In the genomic region with DNA sequence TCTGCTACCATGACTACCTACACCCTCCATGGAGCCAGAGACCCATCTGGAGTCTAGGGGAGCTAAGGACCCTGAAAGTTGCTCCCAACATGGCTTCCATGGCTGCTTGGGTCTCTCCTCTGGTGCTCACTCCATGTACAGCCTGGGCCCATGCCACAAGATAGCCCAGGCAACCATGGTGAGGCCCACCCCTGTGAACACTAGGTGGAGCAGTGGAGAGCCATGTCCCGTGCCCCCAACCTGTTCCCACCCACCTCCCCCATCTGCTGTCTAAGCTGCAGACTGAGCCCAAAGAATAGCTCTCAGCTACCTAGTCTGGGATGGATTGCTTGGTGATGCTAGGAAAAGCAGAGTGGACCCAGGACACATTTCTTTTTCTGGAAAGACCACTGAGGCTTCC, we compare ENCODE assay signal across 16 mouse cellular contexts. TPM values are rescaled to one million over a fixed set of nuclear protein-coding genes. Genes with fewer than 3 reads are reported as not detected.
DNase-seq lines count a peak whose midpoint lies in the region; ATAC-seq and TF ChIP-seq lines count a peak whose summit lies in the region.
"Had no signal": no experiment of that assay in that cellular context is flagged by ENCODE, and none has a peak within 500 bp of the region (broad histone marks: within the 10 kb centered on the region; RNA-seq: fewer than 3 reads in every experiment).

No protein-coding gene starts in this region.

- no peak overlapping the region for H3K9ac ChIP-seq in heart, adult 2 months (ENCODE audit: low read depth, low read length)
- no peak overlapping the region for H3K9ac ChIP-seq in lung, embryonic 14.5 days
- no peak overlapping the region for H3K9ac ChIP-seq in MEL (ENCODE audit: control insufficient read depth, low read depth, low read length, poor library complexity, severe bottlenecking)
- H3K9ac ChIP-seq: forebrain, postnatal 0 days; liver, embryonic 13.5 days had no signal

- H3K27me3 ChIP-seq in heart, adult 2 months (ENCODE audit: control insufficient read depth, insufficient read depth, low read length) = no peaks in the 10 kb centered on the region
- no peaks in the 10 kb centered on the region for H3K27me3 ChIP-seq in lung, embryonic 14.5 days (ENCODE audit: insufficient read depth, low read length)
- no peaks in the 10 kb centered on the region for H3K27me3 ChIP-seq in MEL (ENCODE audit: control insufficient read depth in 1 of 2, insufficient read depth in 2 of 2, low read length in 2 of 2)
- H3K27me3 ChIP-seq: liver, embryonic 13.5 days; megakaryocyte, embryonic 14.5 days had no signal

- H3K36me3 ChIP-seq in heart, adult 2 months (ENCODE audit: control insufficient read depth, insufficient read depth, low read length) = no peaks in the 10 kb centered on the region
- H3K36me3 ChIP-seq in lung, embryonic 14.5 days (ENCODE audit: insufficient read depth) = 0 out of 2 replicates have a peak, but pooled peaks cover 2% of the 10 kb centered on the region
- H3K36me3 ChIP-seq in MEL (ENCODE audit: control insufficient read depth in 1 of 2, insufficient read depth in 2 of 2, low read length in 2 of 2) = no peaks in the 10 kb centered on the region
- H3K36me3 ChIP-seq: liver, embryonic 13.5 days had no signal

- no peak for TF ChIP-seq RAD21 in MEL (IDR thresholded peaks at IDR 0.05; ENCODE audit: low read depth, low read length)

- intact Hi-C loops in heart, adult 2 months (cut with DNase I) = no loop called here

- no peak for TF ChIP-seq POLR2A in heart, adult 2 months (IDR thresholded peaks at IDR 0.05; ENCODE audit: insufficient read depth, low read depth, low read length)
- TF ChIP-seq POLR2A in lung, adult 2 months (IDR thresholded peaks at IDR 0.05; ENCODE audit: borderline replicate concordance, extremely low read depth, low read depth, low read length) = no peak
- TF ChIP-seq POLR2A in MEL (IDR thresholded peaks at IDR 0.05; ENCODE audit: control insufficient read depth in 1 of 2, insufficient read depth in 1 of 2, low read depth in 1 of 2, low read length in 2 of 2, poor library complexity in 1 of 2) = no peak

- 82% methylated on average over 1 of the region's 1 CpGs for WGBS in heart, adult 2 months
- WGBS in lung, embryonic 14.5 days = 25% methylated on average over 1 of the region's 1 CpGs
- WGBS in lung, adult 2 months = 56% methylated on average over 1 of the region's 1 CpGs

- no peaks in the 10 kb centered on the region for H3K9me3 ChIP-seq in lung, embryonic 14.5 days (ENCODE audit: low read depth, low read length)
- H3K9me3 ChIP-seq in MEL (replicated peaks; ENCODE audit: insufficient read depth, low read length) = no peaks in the 10 kb centered on the region
- H3K9me3 ChIP-seq: liver, embryonic 13.5 days had no signal

- no peak for TF ChIP-seq EP300 in heart, adult 2 months (IDR thresholded peaks at IDR 0.05; ENCODE audit: insufficient read depth, low read depth, low read length)
- TF ChIP-seq EP300 in MEL (IDR thresholded peaks at IDR 0.05; ENCODE audit: low read depth in 1 of 2, low read length in 2 of 2) = no peak

- no peak for DNase-seq in heart, adult 2 months
- DNase-seq in heart, postnatal 4 days = no peak
- DNase-seq in lung, embryonic 14.5 days = no peak
- DNase-seq in lung, adult 2 months = no peak
- no peak for DNase-seq in MEL (ENCODE audit: low read depth, low spot score)
- peak; percentile 51 for DNase-seq in thymus, postnatal 0 days (ENCODE audit: low spot score)
- DNase-seq in ovary, postnatal 14 days (ENCODE audit: low spot score) = no peak
- DNase-seq in left cerebral cortex, adult 9 months (ENCODE audit: low spot score in 2 of 2) = no peak
- DNase-seq: adrenal gland, postnatal 25 days; forebrain, postnatal 0 days; gastrocnemius, postnatal 25 days; heart, postnatal 10 days; liver, embryonic 13.5 days; right cerebral cortex, postnatal 4 days had no signal

- ATAC-seq in lung, embryonic 14.5 days (ENCODE audit: insufficient read depth) = no peak
- ATAC-seq: forebrain, postnatal 0 days had no signal

- H3K27ac ChIP-seq in heart, adult 2 months = no peak overlapping the region
- H3K27ac ChIP-seq in lung, embryonic 14.5 days (ENCODE audit: low read depth) = no peak overlapping the region
- no peak overlapping the region for H3K27ac ChIP-seq in MEL (ENCODE audit: control insufficient read depth, low read depth, low read length)
- H3K27ac ChIP-seq: liver, embryonic 13.5 days had no signal

- H3K4me1 ChIP-seq in heart, adult 2 months (ENCODE audit: control insufficient read depth, insufficient read depth, low read length) = no peaks in the 10 kb centered on the region
- H3K4me1 ChIP-seq in lung, embryonic 14.5 days (ENCODE audit: insufficient read depth) = no peaks in the 10 kb centered on the region
- no peaks in the 10 kb centered on the region for H3K4me1 ChIP-seq in lung, adult 2 months (ENCODE audit: control insufficient read depth, insufficient read depth, low read length)
- H3K4me1 ChIP-seq in MEL (ENCODE audit: control insufficient read depth in 1 of 2, insufficient read depth in 2 of 2, low read length in 2 of 2) = no peaks in the 10 kb centered on the region
- H3K4me1 ChIP-seq: liver, embryonic 13.5 days had no signal

- no peak overlapping the region for H3K4me3 ChIP-seq in heart, adult 2 months
- no peak overlapping the region for H3K4me3 ChIP-seq in lung, embryonic 14.5 days (ENCODE audit: low read depth, low read length)
- no peak overlapping the region for H3K4me3 ChIP-seq in lung, adult 2 months (replicated peaks; ENCODE audit: extremely low read depth, low read depth, low read length)
- no peak overlapping the region for H3K4me3 ChIP-seq in MEL (ENCODE audit: control insufficient read depth in 1 of 2, insufficient read depth in 1 of 2, low read depth in 2 of 2, low read length in 2 of 2)
- H3K4me3 ChIP-seq: liver, embryonic 13.5 days; megakaryocyte, embryonic 14.5 days; myocyte had no signal

- TF ChIP-seq CTCF in heart, adult 2 months (IDR thresholded peaks at IDR 0.05) = peak; percentile 34
- TF ChIP-seq CTCF in lung, embryonic 14.5 days (IDR thresholded peaks at IDR 0.05; ENCODE audit: low read depth) = 0 out of 2 replicates have a peak, but pooled peaks have one; percentile 2
- no peak for TF ChIP-seq CTCF in lung, adult 2 months (IDR thresholded peaks at IDR 0.05; ENCODE audit: insufficient read depth, low read length)
- peak in 2 of 3 experiments; percentile 7 to 20; a peak in 3 of 6 replicates for TF ChIP-seq CTCF in MEL (IDR thresholded peaks at IDR 0.05 in 2 of 3, conservative IDR thresholded peaks at IDR 0.05 in 1 of 3; ENCODE audit: control insufficient read depth in 1 of 3, insufficient read depth in 1 of 3, low read depth in 2 of 3, low read length in 3 of 3, poor library complexity in 1 of 3, severe bottlenecking in 1 of 3)

- no peaks in the 10 kb centered on the region for H3K79me2 ChIP-seq in heart, adult 2 months (replicated peaks; ENCODE audit: control insufficient read depth, insufficient read depth, low read length)
- no peaks in the 10 kb centered on the region for H3K79me2 ChIP-seq in MEL (ENCODE audit: control insufficient read depth, insufficient read depth, low read length, poor library complexity)

- H3K4me2 ChIP-seq in lung, embryonic 14.5 days = no peak overlapping the region
- H3K4me2 ChIP-seq: liver, embryonic 13.5 days had no signal

TF ChIP-seq in MEL, 35 proteins besides CTCF, POLR2A, EP300 and RAD21:
- no peak for TF ChIP-seq NELFE (IDR thresholded peaks at IDR 0.05; ENCODE audit: low read depth, low read length)

RNA-seq across cellular contexts. Expression of gene Cdh23, which starts 27.1 kb away (rescaled TPM):
- 1 to 10 TPM; 4.7 to 7.7 TPM for total RNA-seq in heart, adult 2 months (2021)
- 5.3 and 7.0 TPM in 2 replicates for polyA plus RNA-seq in heart, adult 2 months (2012; rRNA removed)
- 1 to 10 TPM; 4.0 to 4.4 TPM for total RNA-seq in heart, postnatal 4 days (2021)
- 0.26 TPM in 2 replicates for polyA plus RNA-seq in lung, embryonic 14.5 days (2014; fragmentation: Nextera tagmentation; extraction: Ambion mirVana)
- polyA plus RNA-seq in lung, adult 2 months (2012; rRNA removed) = 0.50 and 0.78 TPM in 2 replicates
- 0.04 TPM in 1 of 2 replicates, not detected in the other for total RNA-seq in MEL (2012; rRNA removed)
- polyA plus RNA-seq in MEL (2012; ENCODE audit: insufficient read depth in 1 of 2, insufficient read length in 2 of 2, low read depth in 1 of 2, low replicate concordance in 2 of 2, missing spikeins in 1 of 2) = not detected
- polyA plus RNA-seq in thymus, postnatal 0 days (2015; fragmentation: Nextera tagmentation; extraction: Ambion mirVana) = 2.7 and 3.1 TPM in 2 replicates

RNA-seq across cellular contexts. Expression of gene Slc29a3, which starts 29.2 kb away (rescaled TPM):
- total RNA-seq in heart, adult 2 months (2021) = 1 to 10 TPM; 4.1 to 5.6 TPM
- 3.9 and 4.9 TPM in 2 replicates for polyA plus RNA-seq in heart, adult 2 months (2012; rRNA removed)
- total RNA-seq in heart, postnatal 4 days (2021) = 1 to 10 TPM; 6.9 to 8.2 TPM
- polyA plus RNA-seq in lung, embryonic 14.5 days (2014; fragmentation: Nextera tagmentation; extraction: Ambion mirVana) = 7.4 and 9.0 TPM in 2 replicates
- polyA plus RNA-seq in lung, adult 2 months (2012; rRNA removed) = 8.0 and 10.0 TPM in 2 replicates
- 2.4 TPM in 2 replicates for total RNA-seq in MEL (2012; rRNA removed)
- polyA plus RNA-seq in MEL (2012; ENCODE audit: insufficient read depth in 1 of 2, insufficient read length in 2 of 2, low read depth in 1 of 2, low replicate concordance in 2 of 2, missing spikeins in 1 of 2) = 10 to 100 TPM in 1 of 2 experiments, 1 to 10 TPM in 1; 7.7 to 46.0 TPM
- 21.9 and 22.5 TPM in 2 replicates for polyA plus RNA-seq in thymus, postnatal 0 days (2015; fragmentation: Nextera tagmentation; extraction: Ambion mirVana)
